Mouse (Mus musculus) cerebellum, postnatal 14 days (tissue): ENCODE data around the gene Atg7.

Experiments
- DNase-seq, 2 experiments: peaks; one replicate each; pipeline ENCODE4 v3.0.0; 2021; ENCODE audit warnings: mixed read lengths in 2 of 2

Gene Atg7

GRCm38 (mm10) chr6:114790084-114790483, 147.2 kb downstream of the Atg7 start:
- no peak for DNase-seq

GRCm38 (mm10) chr6:114790902-114791301, 148.0 kb downstream of the Atg7 start:
- no peak for DNase-seq

GRCm38 (mm10) chr6:114791846-114792245, 148.9 kb downstream of the Atg7 start:
- no peak for DNase-seq

GRCm38 (mm10) chr6:114794706-114795105, 151.8 kb downstream of the Atg7 start:
- DNase-seq: no peak

- no peak for DNase-seq
Observed at GRCm38 (mm10) chr6:114795706-114796325, 152.9 kb downstream of the Atg7 start.

GRCm38 (mm10) chr6:114797901-114798300, 155.0 kb downstream of the Atg7 start:
- DNase-seq: no peak

GRCm38 (mm10) chr6:114798715-114799114, 155.8 kb downstream of the Atg7 start:
- peak; percentile 18 to 37 for DNase-seq

- no peak for DNase-seq
Observed at GRCm38 (mm10) chr6:114800291-114800965, 157.5 kb downstream of the Atg7 start.

- DNase-seq: no peak
Observed at GRCm38 (mm10) chr6:114803915-114804535, 161.1 kb downstream of the Atg7 start.

- no peak for DNase-seq
Observed at GRCm38 (mm10) chr6:114804866-114805265, 162.0 kb downstream of the Atg7 start.

- DNase-seq: no peak
Observed at GRCm38 (mm10) chr6:114805927-114806326, 163.0 kb downstream of the Atg7 start.

- DNase-seq: no peak
Observed at GRCm38 (mm10) chr6:114807474-114807873, 164.6 kb downstream of the Atg7 start.

- no peak for DNase-seq
Observed at GRCm38 (mm10) chr6:114808654-114809430, 165.9 kb downstream of the Atg7 start.

GRCm38 (mm10) chr6:114809431-114809811, 166.5 kb downstream of the Atg7 start:
- DNase-seq: peak in 1 of 2 experiments; percentile 30

- DNase-seq: peak; percentile 38 to 64
Observed at GRCm38 (mm10) chr6:114812322-114812721, 169.4 kb downstream of the Atg7 start.

- peak in 1 of 2 experiments; percentile 43 for DNase-seq
Observed at GRCm38 (mm10) chr6:114812779-114813178, 169.9 kb downstream of the Atg7 start.

GRCm38 (mm10) chr6:114814199-114814881, 171.4 kb downstream of the Atg7 start:
- DNase-seq: no peak

GRCm38 (mm10) chr6:114814882-114815650, 172.2 kb downstream of the Atg7 start:
- peak; percentile 84 to 88 for DNase-seq

- DNase-seq: peak; percentile 46 to 53
Observed at GRCm38 (mm10) chr6:114817948-114818347, 175.1 kb downstream of the Atg7 start.

- DNase-seq: no peak
Observed at GRCm38 (mm10) chr6:114818471-114818870, 175.6 kb downstream of the Atg7 start.

GRCm38 (mm10) chr6:114819971-114820481, 177.1 kb downstream of the Atg7 start:
- DNase-seq: no peak

- DNase-seq: no peak
Observed at GRCm38 (mm10) chr6:114821646-114822045, 178.7 kb downstream of the Atg7 start.
